Mouse (Mus musculus) lung, postnatal 0 days (tissue): ENCODE measurements at regions not wholly inside any gene's neighbourhood (a gene's known extent, or its start where the extent isn't known, plus 50 kb on each side); places are given as distances from the start of the nearest gene placed in this dataset.
A peak's percentile ranks its signal among the peaks of the same experiment; 100 is the strongest.

Source experiments
- ATAC-seq: fragments of 200-750 bp; cut with Nextera tagmentation; 2 replicates; pipeline ENCODE4 v1.8.0; 2017; ENCODE audit warnings: moderate library complexity
- DNase-seq: peaks from one replicate; pipeline ENCODE4 v3.0.0-alpha.2; 2016; ENCODE audit warnings: low spot score
- H3K27ac ChIP-seq: fragments of 300-500 bp; sonication (generic); 2 replicates; pipeline ENCODE4 v1.5.1; 2014; ENCODE audit warnings: antibody characterized with exemption, mild to moderate bottlenecking, low read length, mixed read lengths
- H3K27me3 ChIP-seq: fragments of 300-500 bp; sonication (generic); replicated peaks from 2 replicates; pipeline ENCODE4 v1.6.1; 2014; ENCODE audit warnings: low read length, mixed read lengths; ENCODE audit not compliant: insufficient read depth
- H3K36me3 ChIP-seq: fragments of 300-500 bp; sonication (generic); 2 replicates; pipeline ENCODE4 v1.6.1; 2014; ENCODE audit warnings: low read length, mixed read lengths; ENCODE audit not compliant: insufficient read depth
- H3K4me1 ChIP-seq: fragments of 300-500 bp; sonication (generic); 2 replicates; pipeline ENCODE4 v1.6.1; 2014; ENCODE audit warnings: antibody characterized with exemption, low read depth, low read length, mixed read lengths; ENCODE audit not compliant: insufficient read depth
- H3K4me2 ChIP-seq: fragments of 300-500 bp; sonication (generic); replicated peaks from 2 replicates; pipeline ENCODE4 v1.6.1; 2014; ENCODE audit warnings: low read depth, mild to moderate bottlenecking, low read length, moderate library complexity, mixed read lengths
- H3K4me3 ChIP-seq: fragments of 300-500 bp; sonication (generic); 2 replicates; pipeline ENCODE4 v1.5.1; 2014; ENCODE audit warnings: low read depth, low read length
- H3K9ac ChIP-seq: fragments of 300-500 bp; sonication (generic); replicated peaks from 2 replicates; pipeline ENCODE4 v1.6.1; 2014; ENCODE audit warnings: low read depth, mild to moderate bottlenecking
- H3K9me3 ChIP-seq: fragments of 300-500 bp; sonication (generic); 2 replicates; pipeline ENCODE4 v1.6.1; 2016; ENCODE audit warnings: low read length, mixed read lengths
- CTCF ChIP-seq: IDR thresholded peaks from 2 replicates; pipeline ENCODE4 v1.5.1; 2016; ENCODE audit warnings: antibody characterized with exemption, mild to moderate bottlenecking
- EP300 ChIP-seq: IDR thresholded peaks from 2 replicates; pipeline ENCODE4 v1.6.1; 2016; ENCODE audit warnings: antibody characterized with exemption, mild to moderate bottlenecking, control low read depth
- WGBS: fragments of 180-500 bp; shearing (Covaris S2); extraction: QIAGEN DNeasy Blood & Tissue Kit; methylation state at CpG from one replicate; pipeline ENCODE4 v1.1.7; 2014; 5-methylcytosine and 5-hydroxymethylcytosine counted together

- WGBS, result 28% methylated on average over 4 of the region's 4 CpGs
- Histone ChIP-seq H3K9me3 (no peaks in the 10 kb centered on the region), H3K36me3 (no peaks in the 10 kb centered on the region), H3K27me3 (no peaks in the 10 kb centered on the region), H3K27ac (no peak overlapping the region), H3K9ac (no peak overlapping the region), H3K4me3 (no peak overlapping the region), H3K4me2 (no peak overlapping the region), H3K4me1 (no peaks in the 10 kb centered on the region)
- no peak for ATAC-seq
- DNase-seq, result no peak
- TF ChIP-seq CTCF (no peak), EP300 (no peak)
Observed at GRCm38 (mm10) chr17:45966736-45967135, 65.4 kb downstream of the Vegfa start.

GRCm38 (mm10) chr17:45964031-45964430, 68.1 kb downstream of the Vegfa start:
- H3K9ac ChIP-seq, result no peak overlapping the region
- DNase-seq (peak; percentile 76), ATAC-seq (peak; percentile 80)
- H3K36me3 ChIP-seq, result no peaks in the 10 kb centered on the region
- H3K4me1 ChIP-seq, result no peaks in the 10 kb centered on the region
- TF ChIP-seq CTCF (peak; percentile 31), EP300 (peak; percentile 54; the same call in 1 of the 2 replicates)
- H3K27me3 ChIP-seq, result no peaks in the 10 kb centered on the region
- no peaks in the 10 kb centered on the region for H3K9me3 ChIP-seq
- no peak overlapping the region for H3K27ac ChIP-seq
- no peak overlapping the region for H3K4me2 ChIP-seq
- H3K4me3 ChIP-seq, result no peak overlapping the region

- no peaks in the 10 kb centered on the region for H3K9me3 ChIP-seq
- WGBS, result 54% methylated on average over 3 of the region's 3 CpGs
- no peaks in the 10 kb centered on the region for H3K4me1 ChIP-seq
- no peak overlapping the region for H3K9ac ChIP-seq
- no peak for DNase-seq
- H3K27ac ChIP-seq, result no peak overlapping the region
- TF ChIP-seq EP300, result no peak
- no peak for TF ChIP-seq CTCF
- no peak overlapping the region for H3K4me2 ChIP-seq
- H3K36me3 ChIP-seq, result no peaks in the 10 kb centered on the region
- no peak overlapping the region for H3K4me3 ChIP-seq
- H3K27me3 ChIP-seq, result no peaks in the 10 kb centered on the region
- ATAC-seq, result no peak
Observed at GRCm38 (mm10) chr17:45963332-45963731, 68.8 kb downstream of the Vegfa start.

GRCm38 (mm10) chr17:45961626-45962319, 70.4 kb downstream of the Vegfa start:
- Histone ChIP-seq H3K4me1 (no peaks in the 10 kb centered on the region), H3K27me3 (no peaks in the 10 kb centered on the region), H3K4me3 (no peak overlapping the region), H3K9ac (no peak overlapping the region), H3K4me2 (no peak overlapping the region), H3K36me3 (no peaks in the 10 kb centered on the region), H3K27ac (peak overlapping the region; percentile 43; the same call in 1 of the 2 replicates), H3K9me3 (no peaks in the 10 kb centered on the region)
- DNase-seq, result peak; percentile 44
- WGBS, result 68% methylated on average over 16 of the region's 16 CpGs
- ATAC-seq, result peak; percentile 25
- TF ChIP-seq CTCF (no peak), EP300 (no peak)

GRCm38 (mm10) chr17:45958094-45958881, 73.9 kb downstream of the Vegfa start:
- H3K27me3 ChIP-seq, result no peaks in the 10 kb centered on the region
- H3K9me3 ChIP-seq, result no peaks in the 10 kb centered on the region
- no peaks in the 10 kb centered on the region for H3K4me1 ChIP-seq
- no peaks in the 10 kb centered on the region for H3K36me3 ChIP-seq
- no peak overlapping the region for H3K9ac ChIP-seq
- ATAC-seq, result peak; percentile 54
- TF ChIP-seq CTCF (peak; percentile 63), EP300 (peak; percentile 53; the same call in 1 of the 2 replicates)
- peak overlapping the region; percentile 71 for H3K27ac ChIP-seq
- peak; percentile 76 for DNase-seq
- no peak overlapping the region for H3K4me3 ChIP-seq
- no peak overlapping the region for H3K4me2 ChIP-seq
- 49% methylated on average over 7 of the region's 7 CpGs for WGBS

- Histone ChIP-seq H3K4me2 (no peak overlapping the region), H3K27me3 (no peaks in the 10 kb centered on the region), H3K27ac (no peak overlapping the region), H3K4me1 (no peaks in the 10 kb centered on the region), H3K9me3 (no peaks in the 10 kb centered on the region), H3K4me3 (no peak overlapping the region), H3K36me3 (no peaks in the 10 kb centered on the region), H3K9ac (no peak overlapping the region)
- DNase-seq (no peak), ATAC-seq (no peak)
- WGBS, result 59% methylated on average over 10 of the region's 10 CpGs
- TF ChIP-seq EP300 (no peak), CTCF (no peak)
Observed at GRCm38 (mm10) chr17:45955481-45955880, 76.7 kb downstream of the Vegfa start.
